Comparison of ENCODE assay signal across 11 mouse cellular contexts in genomic region chr4:126163685-126164084, GRCm38 (mm10). TPM values are rescaled to one million over a fixed set of nuclear protein-coding genes. Genes with fewer than 3 reads are reported as not detected.
DNase-seq lines count a peak whose midpoint lies in the region; ATAC-seq and TF ChIP-seq lines count a peak whose summit lies in the region.
"Had no signal": no experiment of that assay in that cellular context is flagged by ENCODE, and none has a peak within 500 bp of the region (broad histone marks: within the 10 kb centered on the region; RNA-seq: fewer than 3 reads in every experiment).

No protein-coding gene starts in this region.

- peaks cover 13% of the 10 kb centered on the region for H3K36me3 ChIP-seq in midbrain, postnatal 0 days (ENCODE audit: insufficient read depth, low read length)
- H3K36me3 ChIP-seq in midbrain, embryonic 16.5 days (ENCODE audit: control insufficient read depth, insufficient read depth, low read length): peaks cover 9% of the 10 kb centered on the region; the same call in 1 of the 2 replicates
- peaks cover 3% of the 10 kb centered on the region; the same call in 1 of the 2 replicates for H3K36me3 ChIP-seq in stomach, embryonic 16.5 days (ENCODE audit: control insufficient read depth, insufficient read depth, low read length)

- peak overlapping the region; percentile 91 for H3K27ac ChIP-seq in gastrocnemius, adult 2 months
- no peak overlapping the region for H3K27ac ChIP-seq in midbrain, postnatal 0 days (ENCODE audit: low read depth, low read length)
- no peak overlapping the region for H3K27ac ChIP-seq in midbrain, embryonic 16.5 days (ENCODE audit: low read length)
- peak overlapping the region; percentile 94 for H3K27ac ChIP-seq in stomach, embryonic 16.5 days (ENCODE audit: low read length)

- H3K4me1 ChIP-seq in midbrain, postnatal 0 days (ENCODE audit: insufficient read depth, low read length): peaks cover 9% of the 10 kb centered on the region
- peaks cover 6% of the 10 kb centered on the region; the same call in 1 of the 2 replicates for H3K4me1 ChIP-seq in midbrain, embryonic 16.5 days (ENCODE audit: control insufficient read depth, insufficient read depth, low read length)
- H3K4me1 ChIP-seq in stomach, embryonic 16.5 days (ENCODE audit: control insufficient read depth, insufficient read depth, low read length): peaks cover 10% of the 10 kb centered on the region

- ATAC-seq in midbrain, postnatal 0 days (ENCODE audit: low FRiP score): no peak
- no peak for ATAC-seq in midbrain, embryonic 16.5 days
- ATAC-seq in stomach, embryonic 16.5 days (ENCODE audit: insufficient read depth, low FRiP score): no peak

- DNase-seq in gastrocnemius, adult 2 months: no peak
- DNase-seq in gastrocnemius, adult 18-20 months (ENCODE audit: low spot score): no peak
- no peak for DNase-seq in midbrain, postnatal 0 days (ENCODE audit: low spot score)
- DNase-seq in kidney, postnatal 25 days: peak; percentile 54 to 80
- no peak for DNase-seq in right cerebral cortex, postnatal 36 days (ENCODE audit: low spot score in 2 of 2)
- no peak for DNase-seq in ovary, postnatal 14 days (ENCODE audit: low spot score)
- DNase-seq: adrenal gland, postnatal 25 days; embryo, embryonic 11 days had no signal

- intact Hi-C loops in gastrocnemius, adult 2 months (cut with DNase I): loop anchor here (5.0 kb wide), 1 partner anchor 76 kb away; no protein-coding TSS in a partner anchor

- H3K27me3 ChIP-seq in midbrain, postnatal 0 days (ENCODE audit: insufficient read depth, low read length): no peaks in the 10 kb centered on the region
- H3K27me3 ChIP-seq in midbrain, embryonic 16.5 days (ENCODE audit: control insufficient read depth, insufficient read depth, low read depth, low read length): no peaks in the 10 kb centered on the region
- H3K27me3 ChIP-seq in stomach, embryonic 16.5 days (ENCODE audit: control insufficient read depth, insufficient read depth, low read length): no peaks in the 10 kb centered on the region

- no peak overlapping the region for H3K4me3 ChIP-seq in gastrocnemius, adult 2 months
- no peak overlapping the region for H3K4me3 ChIP-seq in midbrain, postnatal 0 days (ENCODE audit: low read depth, low read length)
- no peak overlapping the region for H3K4me3 ChIP-seq in midbrain, embryonic 16.5 days (ENCODE audit: low read depth, low read length)
- H3K4me3 ChIP-seq in stomach, embryonic 16.5 days (replicated peaks; ENCODE audit: low read length): peak overlapping the region; percentile 54; the same call in 1 of the 2 replicates

- WGBS in midbrain, postnatal 0 days: 66% methylated on average over 4 of the region's 4 CpGs
- WGBS in midbrain, embryonic 16.5 days: 73% methylated on average over 4 of the region's 4 CpGs
- WGBS in stomach, embryonic 16.5 days: 48% methylated on average over 4 of the region's 4 CpGs

- TF ChIP-seq CTCF in gastrocnemius, adult 2 months (IDR thresholded peaks at IDR 0.05): no peak
- TF ChIP-seq CTCF in midbrain, postnatal 0 days (IDR thresholded peaks at IDR 0.05): no peak

- H3K4me2 ChIP-seq in midbrain, postnatal 0 days (ENCODE audit: low read depth, low read length, poor library complexity, severe bottlenecking): no peak overlapping the region
- H3K4me2 ChIP-seq in midbrain, embryonic 16.5 days (ENCODE audit: low read length): no peak overlapping the region
- H3K4me2 ChIP-seq in stomach, embryonic 16.5 days (ENCODE audit: low read depth, low read length): peak overlapping the region; percentile 91

- H3K9ac ChIP-seq in midbrain, postnatal 0 days (replicated peaks; ENCODE audit: low read length, poor library complexity, severe bottlenecking): 0 out of 2 replicates have a peak overlapping the region, but pooled peaks have one; percentile 77
- no peak overlapping the region for H3K9ac ChIP-seq in midbrain, embryonic 16.5 days (ENCODE audit: low read depth, low read length)
- H3K9ac ChIP-seq in stomach, embryonic 16.5 days (ENCODE audit: low read length): no peak overlapping the region

- H3K9me3 ChIP-seq in midbrain, postnatal 0 days (ENCODE audit: low read length): no peaks in the 10 kb centered on the region
- H3K9me3 ChIP-seq in midbrain, embryonic 16.5 days (replicated peaks; ENCODE audit: control insufficient read depth, low read length, poor library complexity, severe bottlenecking): no peaks in the 10 kb centered on the region
- H3K9me3 ChIP-seq in stomach, embryonic 16.5 days (replicated peaks; ENCODE audit: control insufficient read depth, low read length): no peaks in the 10 kb centered on the region

RNA-seq across cellular contexts. Expression of gene Sh3d21, which starts 0.4 kb away (rescaled TPM):
- total RNA-seq in gastrocnemius, adult 2 months (2021): 1 to 10 TPM in 1 of 2 experiments, under 1 TPM in 1; 0.97 to 1.2 TPM
- total RNA-seq in gastrocnemius, adult 18-20 months (2021): under 1 TPM; 0.62 to 0.83 TPM
- total RNA-seq in midbrain, postnatal 0 days (2014; rRNA removed): 0.19 and 2.7 TPM in 2 replicates
- polyA plus RNA-seq in midbrain, postnatal 0 days (2015; fragmentation: Nextera tagmentation; extraction: Ambion mirVana): 2.6 and 2.9 TPM in 2 replicates
- 1.4 and 1.8 TPM in 2 replicates for polyA plus RNA-seq in midbrain, embryonic 16.5 days (2015; fragmentation: Nextera tagmentation; extraction: Ambion mirVana)
- polyA plus RNA-seq in stomach, embryonic 16.5 days (2015; fragmentation: Nextera tagmentation; extraction: Ambion mirVana): 7.3 and 8.6 TPM in 2 replicates

RNA-seq across cellular contexts. Expression of gene Eva1b, which starts 16.1 kb away (rescaled TPM):
- total RNA-seq in gastrocnemius, adult 2 months (2021): 1 to 10 TPM; 2.9 to 4.4 TPM
- total RNA-seq in gastrocnemius, adult 18-20 months (2021): 1 to 10 TPM; 2.1 to 3.3 TPM
- 8.5 and 12.3 TPM in 2 replicates for total RNA-seq in midbrain, postnatal 0 days (2014; rRNA removed)
- 9.1 and 10.6 TPM in 2 replicates for polyA plus RNA-seq in midbrain, postnatal 0 days (2015; fragmentation: Nextera tagmentation; extraction: Ambion mirVana)
- polyA plus RNA-seq in midbrain, embryonic 16.5 days (2015; fragmentation: Nextera tagmentation; extraction: Ambion mirVana): 7.9 and 10.0 TPM in 2 replicates
- polyA plus RNA-seq in stomach, embryonic 16.5 days (2015; fragmentation: Nextera tagmentation; extraction: Ambion mirVana): 46.4 and 49.7 TPM in 2 replicates
- total RNA-seq: megakaryocyte-erythroid progenitor cell, adult 5-6 weeks had no signal

RNA-seq across cellular contexts. Expression of gene Thrap3, which starts 38.9 kb away (rescaled TPM):
- total RNA-seq in gastrocnemius, adult 2 months (2021): 100 to 1,000 TPM; 102 to 108 TPM
- 100 to 1,000 TPM in 1 of 2 experiments, 10 to 100 TPM in 1; 94.1 to 101 TPM for total RNA-seq in gastrocnemius, adult 18-20 months (2021)
- 119 and 162 TPM in 2 replicates for total RNA-seq in midbrain, postnatal 0 days (2014; rRNA removed)
- polyA plus RNA-seq in midbrain, postnatal 0 days (2015; fragmentation: Nextera tagmentation; extraction: Ambion mirVana): 81.6 and 94.8 TPM in 2 replicates
- 124 and 137 TPM in 2 replicates for polyA plus RNA-seq in midbrain, embryonic 16.5 days (2015; fragmentation: Nextera tagmentation; extraction: Ambion mirVana)
- polyA plus RNA-seq in stomach, embryonic 16.5 days (2015; fragmentation: Nextera tagmentation; extraction: Ambion mirVana): 164 and 176 TPM in 2 replicates

RNA-seq across cellular contexts. Expression of gene Stk40, which starts 59.9 kb away (rescaled TPM):
- total RNA-seq in gastrocnemius, adult 2 months (2021): 100 to 1,000 TPM; 102 to 108 TPM
- total RNA-seq in gastrocnemius, adult 18-20 months (2021): 100 to 1,000 TPM; 113 to 127 TPM
- 18.0 and 21.2 TPM in 2 replicates for total RNA-seq in midbrain, postnatal 0 days (2014; rRNA removed)
- 16.9 and 17.4 TPM in 2 replicates for polyA plus RNA-seq in midbrain, postnatal 0 days (2015; fragmentation: Nextera tagmentation; extraction: Ambion mirVana)
- 27.1 and 31.1 TPM in 2 replicates for polyA plus RNA-seq in midbrain, embryonic 16.5 days (2015; fragmentation: Nextera tagmentation; extraction: Ambion mirVana)
- polyA plus RNA-seq in stomach, embryonic 16.5 days (2015; fragmentation: Nextera tagmentation; extraction: Ambion mirVana): 28.4 and 29.6 TPM in 2 replicates

Comparison
In these comparisons a context has a peak if more than half of its experiments do, and no peak if none do; other contexts are left out.
1. DNase-seq: peak in kidney, postnatal 25 days (2 of 2); none in gastrocnemius, adult 2 months (single experiment), gastrocnemius, adult 18-20 months (single experiment), midbrain, postnatal 0 days (single experiment), right cerebral cortex, postnatal 36 days (0 of 2) and ovary, postnatal 14 days (single experiment).
2. H3K27ac ChIP-seq: peak in gastrocnemius, adult 2 months (single experiment) and stomach, embryonic 16.5 days (single experiment); none in midbrain, postnatal 0 days (single experiment) and midbrain, embryonic 16.5 days (single experiment).